Mouse (Mus musculus) intestine, embryonic 16.5 days (tissue): ENCODE results near the gene Hoxb2. TPM values are rescaled to one million over a fixed set of nuclear protein-coding genes. Genes with fewer than 3 reads are reported as not detected.
A peak's percentile ranks its signal among the peaks of the same experiment; 100 is the strongest.

Experiments
- ATAC-seq: fragments of 200-750 bp; cut with Nextera tagmentation; 2 replicates; pipeline ENCODE4 v1.8.0; 2017; ENCODE audit warnings: moderate TSS enrichment, moderate library complexity
- H3K27ac ChIP-seq: fragments of 300-500 bp; sonication (generic); 2 replicates; pipeline ENCODE4 v1.5.1; 2014; ENCODE audit warnings: mild to moderate bottlenecking, low read length
- H3K27me3 ChIP-seq: fragments of 300-500 bp; sonication (generic); replicated peaks from 2 replicates; pipeline ENCODE4 v1.6.1; 2014; ENCODE audit warnings: low read length, control low read depth, mixed read lengths; ENCODE audit not compliant: control insufficient read depth, insufficient read depth
- H3K36me3 ChIP-seq: fragments of 300-500 bp; sonication (generic); 2 replicates; pipeline ENCODE4 v1.6.1; 2014; ENCODE audit warnings: low read length, control low read depth; ENCODE audit not compliant: control insufficient read depth, insufficient read depth
- H3K4me1 ChIP-seq: fragments of 300-500 bp; sonication (generic); 2 replicates; pipeline ENCODE4 v1.6.1; 2014; ENCODE audit warnings: low read length, control low read depth, mixed read lengths; ENCODE audit not compliant: control insufficient read depth, insufficient read depth
- H3K4me2 ChIP-seq: fragments of 300-500 bp; sonication (generic); 2 replicates; pipeline ENCODE4 v1.6.1; 2014; ENCODE audit warnings: low read depth, low read length, control low read depth
- H3K4me3 ChIP-seq: fragments of 300-500 bp; sonication (generic); 2 replicates; pipeline ENCODE4 v1.5.1; 2014; ENCODE audit warnings: mild to moderate bottlenecking, low read length
- H3K9ac ChIP-seq: fragments of 300-500 bp; sonication (generic); 2 replicates; pipeline ENCODE4 v1.6.1; 2014; ENCODE audit warnings: low read depth, low read length
- H3K9me3 ChIP-seq: fragments of 300-500 bp; sonication (generic); 2 replicates; pipeline ENCODE4 v1.6.1; 2016; ENCODE audit warnings: low read length, control low read depth; ENCODE audit not compliant: control insufficient read depth
- WGBS: fragments of 180-500 bp; shearing (Covaris S2); extraction: QIAGEN DNeasy Blood & Tissue Kit; methylation state at CpG from one replicate; pipeline ENCODE4 v1.1.7; 2014; 5-methylcytosine and 5-hydroxymethylcytosine counted together
- polyA plus RNA-seq: library from polyadenylated mRNA; unstranded; fragments of >200 nt; fragmentation: Nextera tagmentation; extraction: Ambion mirVana; gene quantifications from 2 replicates; pipeline ENCODE4 v1.2.1, GENCODE M21; 2015

Hoxb2 gene
- polyA plus RNA-seq, 1 experiment from 2014 or later = 9.6 TPM

DNA sequence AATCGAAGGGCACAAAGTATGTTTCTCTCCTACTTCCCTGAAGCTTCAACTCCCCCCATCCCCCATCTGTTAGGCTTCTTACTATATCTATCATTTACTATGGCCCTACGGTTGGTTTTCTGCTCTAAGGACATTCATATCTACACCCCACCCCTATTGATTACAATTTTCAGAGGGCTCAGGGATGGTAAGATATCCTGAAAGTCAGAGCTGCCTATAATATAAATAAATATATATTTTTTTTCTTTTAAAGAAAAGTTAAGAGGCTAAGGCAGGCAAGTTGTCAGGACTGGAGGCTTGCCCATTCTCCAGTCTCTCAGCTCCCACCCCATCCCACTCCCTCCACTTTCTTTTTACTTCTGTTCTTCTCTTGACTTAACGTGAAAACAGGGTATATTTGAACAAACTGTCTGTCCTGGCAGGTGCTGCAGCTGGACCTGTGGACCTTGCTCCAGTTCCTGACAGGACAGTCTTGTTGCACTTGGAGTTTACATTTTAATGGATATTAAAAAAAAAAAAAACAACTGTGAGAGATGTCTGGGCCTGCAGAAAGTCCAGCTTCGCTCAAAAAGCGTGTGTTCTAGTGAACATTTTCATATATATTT, 3.3 kb upstream of the Hoxb2 start:
- H3K36me3 ChIP-seq = no peaks in the 10 kb centered on the region
- H3K27me3 ChIP-seq = peaks cover 11% of the 10 kb centered on the region; the same call in 1 of the 2 replicates
- H3K9ac ChIP-seq = no peak overlapping the region
- 41% methylated on average over 5 of the region's 5 CpGs for WGBS
- H3K4me2 ChIP-seq = no peak overlapping the region
- H3K27ac ChIP-seq = peak overlapping the region; percentile 84; the same call in 1 of the 2 replicates
- no peak overlapping the region for H3K4me3 ChIP-seq
- no peak for ATAC-seq
- H3K4me1 ChIP-seq = peaks cover 47% of the 10 kb centered on the region
- H3K9me3 ChIP-seq = no peaks in the 10 kb centered on the region

DNA sequence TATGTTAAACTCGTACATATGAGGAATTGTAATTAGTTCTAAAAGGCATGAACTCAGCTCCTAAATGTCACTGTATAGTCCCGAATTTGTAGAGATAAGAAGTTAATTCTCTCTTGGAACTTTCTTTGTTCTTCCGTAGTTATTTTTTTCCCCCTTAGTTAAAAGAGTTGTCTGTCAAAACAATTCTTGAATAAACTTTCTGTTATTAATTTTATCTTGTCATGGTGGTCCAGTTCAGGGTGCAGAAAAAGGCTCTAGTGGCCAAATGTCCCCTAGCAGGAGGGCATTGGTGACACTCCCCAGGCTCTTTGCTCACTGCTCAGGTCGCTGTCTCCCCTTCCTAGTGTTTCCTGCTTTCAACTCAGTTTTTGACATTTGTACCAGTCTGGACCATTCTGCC, 2.6 kb upstream of the Hoxb2 start:
- H3K9ac ChIP-seq = peak overlapping the region; percentile 48; the same call in 1 of the 2 replicates
- 23% methylated on average over 4 of the region's 4 CpGs for WGBS
- H3K4me1 ChIP-seq = peaks cover 47% of the 10 kb centered on the region
- H3K27ac ChIP-seq = peak overlapping the region; percentile 74
- peaks cover 11% of the 10 kb centered on the region; the same call in 1 of the 2 replicates for H3K27me3 ChIP-seq
- H3K4me2 ChIP-seq = peak overlapping the region; percentile 38; the same call in 1 of the 2 replicates
- H3K4me3 ChIP-seq = no peak overlapping the region
- no peaks in the 10 kb centered on the region for H3K9me3 ChIP-seq
- no peak for ATAC-seq
- H3K36me3 ChIP-seq = no peaks in the 10 kb centered on the region

- Histone ChIP-seq H3K27me3 (peaks cover 11% of the 10 kb centered on the region; the same call in 1 of the 2 replicates), H3K36me3 (no peaks in the 10 kb centered on the region), H3K27ac (peak overlapping the region; percentile 74), H3K4me3 (no peak overlapping the region; the same call in 1 of the 2 replicates), H3K9ac (peak overlapping the region; percentile 48), H3K9me3 (no peaks in the 10 kb centered on the region), H3K4me1 (peaks cover 44% of the 10 kb centered on the region), H3K4me2 (peak overlapping the region; percentile 38)
- WGBS = 22% methylated on average over 21 of the region's 21 CpGs
- ATAC-seq = no peak
Measured at GRCm38 (mm10) chr11:96348141-96348928, 2.0 kb upstream of the Hoxb2 start.

GRCm38 (mm10) chr11:96348988-96349387, 1.3 kb upstream of the Hoxb2 start:
- no peaks in the 10 kb centered on the region for H3K36me3 ChIP-seq
- peak overlapping the region; percentile 74 for H3K27ac ChIP-seq
- no peak for ATAC-seq
- H3K9me3 ChIP-seq = no peaks in the 10 kb centered on the region
- H3K27me3 ChIP-seq = peaks cover 10% of the 10 kb centered on the region; the same call in 1 of the 2 replicates
- H3K4me1 ChIP-seq = peaks cover 42% of the 10 kb centered on the region
- no peak overlapping the region for H3K4me3 ChIP-seq
- 37% methylated on average over 3 of the region's 3 CpGs for WGBS
- H3K4me2 ChIP-seq = 0 out of 2 replicates have a peak overlapping the region, but pooled peaks have one; percentile 42
- H3K9ac ChIP-seq = no peak overlapping the region

DNA sequence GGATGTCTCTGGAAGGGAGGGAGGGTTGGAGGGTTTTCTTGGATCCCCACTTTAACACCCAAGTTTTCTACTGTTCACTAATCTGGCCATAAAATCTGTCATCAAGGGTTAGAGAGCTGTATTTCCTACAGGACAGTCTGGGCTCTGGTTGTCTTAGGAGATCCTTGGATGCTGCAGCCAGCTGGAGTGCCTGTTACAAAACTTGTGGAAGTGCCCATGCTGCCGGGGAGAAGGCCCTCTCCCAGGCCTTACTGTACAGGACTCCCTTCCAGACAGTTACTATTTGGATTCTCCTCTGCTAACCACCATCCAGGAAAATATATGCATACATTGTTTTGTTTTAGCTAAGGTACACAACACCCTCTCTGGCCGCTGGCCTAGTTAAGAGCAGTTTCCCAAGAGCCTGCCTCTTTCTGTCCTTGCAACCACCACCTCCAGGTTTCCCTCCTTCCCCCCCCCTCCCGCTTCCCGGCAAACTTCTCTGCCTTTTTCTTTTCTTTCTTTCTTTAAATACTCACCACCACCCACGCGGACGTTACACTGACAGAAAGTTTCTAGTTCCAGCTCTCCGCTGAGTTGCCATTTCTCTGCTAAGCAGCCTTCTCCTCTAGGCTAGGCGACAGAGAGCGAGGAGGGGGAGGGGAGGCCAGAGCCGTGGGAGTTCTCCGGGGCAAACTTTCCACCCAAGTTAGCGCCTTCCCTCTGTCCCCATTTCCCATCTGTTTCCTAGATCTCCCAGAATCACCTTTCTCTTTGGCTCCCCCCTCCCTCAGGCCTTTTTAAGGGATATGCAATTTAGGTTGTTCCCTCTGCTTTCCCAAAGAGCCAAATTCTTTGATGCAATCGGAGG, 609 bp upstream of the Hoxb2 start:
- Histone ChIP-seq H3K27ac (peak overlapping the region; percentile 74), H3K9ac (peak overlapping the region; percentile 45), H3K4me1 (peaks cover 35% of the 10 kb centered on the region), H3K9me3 (no peaks in the 10 kb centered on the region), H3K27me3 (peaks cover 9% of the 10 kb centered on the region; the same call in 1 of the 2 replicates), H3K4me2 (peak overlapping the region; percentile 42), H3K36me3 (no peaks in the 10 kb centered on the region), H3K4me3 (0 out of 2 replicates have a peak overlapping the region, but pooled peaks have one; percentile 12)
- no peak for ATAC-seq
- 15% methylated on average over 14 of the region's 14 CpGs for WGBS

- peak overlapping the region; percentile 97 for H3K27ac ChIP-seq
- H3K36me3 ChIP-seq = no peaks in the 10 kb centered on the region
- peak overlapping the region; percentile 91; the same call in 1 of the 2 replicates for H3K9ac ChIP-seq
- no peak for ATAC-seq
- H3K27me3 ChIP-seq = peaks cover 8% of the 10 kb centered on the region; the same call in 1 of the 2 replicates
- H3K4me1 ChIP-seq = peaks cover 32% of the 10 kb centered on the region
- H3K9me3 ChIP-seq = no peaks in the 10 kb centered on the region
- peak overlapping the region; percentile 78; the same call in 1 of the 2 replicates for H3K4me2 ChIP-seq
- 52% methylated on average over 2 of the region's 2 CpGs for WGBS
- H3K4me3 ChIP-seq = no peak overlapping the region
Measured at GRCm38 (mm10) chr11:96350791-96351190, 466 bp downstream of the Hoxb2 start.

- H3K9ac ChIP-seq = peak overlapping the region; percentile 91; the same call in 1 of the 2 replicates
Measured at GRCm38 (mm10) chr11:96351312-96351711, 987 bp downstream of the Hoxb2 start.

GRCm38 (mm10) chr11:96351831-96352230, 1.5 kb downstream of the Hoxb2 start:
- 8% methylated on average over 22 of the region's 22 CpGs for WGBS
- H3K4me1 ChIP-seq = peaks cover 21% of the 10 kb centered on the region
- ATAC-seq = peak; percentile 62

More at GRCm38 (mm10) chr11:96351312-96351711, 987 bp downstream of the Hoxb2 start:
- ATAC-seq = no peak
- Histone ChIP-seq H3K4me1 (peaks cover 27% of the 10 kb centered on the region), H3K4me3 (peak overlapping the region; percentile 73), H3K9me3 (no peaks in the 10 kb centered on the region), H3K4me2 (peak overlapping the region; percentile 78), H3K27me3 (peaks cover 4% of the 10 kb centered on the region; the same call in 1 of the 2 replicates), H3K27ac (peak overlapping the region; percentile 97), H3K36me3 (no peaks in the 10 kb centered on the region)
- 9% methylated on average over 11 of the region's 11 CpGs for WGBS

More at GRCm38 (mm10) chr11:96351831-96352230, 1.5 kb downstream of the Hoxb2 start:
- peak overlapping the region; percentile 91 for H3K9ac ChIP-seq
- no peaks in the 10 kb centered on the region for H3K9me3 ChIP-seq
- peaks cover 2% of the 10 kb centered on the region; the same call in 1 of the 2 replicates for H3K27me3 ChIP-seq
- H3K27ac ChIP-seq = peak overlapping the region; percentile 97
- no peaks in the 10 kb centered on the region for H3K36me3 ChIP-seq
- H3K4me3 ChIP-seq = peak overlapping the region; percentile 73
- H3K4me2 ChIP-seq = peak overlapping the region; percentile 78
